Mouse (Mus musculus) ES-Bruce4 (cell line): Measurements from ENCODE around the gene Phkg2. TPM values are rescaled to one million over a fixed set of nuclear protein-coding genes. Genes with fewer than 3 reads are reported as not detected.

ENCODE experiments used
- H3K27ac ChIP-seq: 2 replicates; pipeline ENCODE4 v1.5.1; 2012; ENCODE audit warnings: low read length, inconsistent platforms; ENCODE audit not compliant: insufficient read depth
- H3K27me3 ChIP-seq: 2 replicates; pipeline ENCODE4 v1.6.1; 2012; ENCODE audit warnings: mild to moderate bottlenecking, low read length, inconsistent platforms; ENCODE audit not compliant: control insufficient read depth, poor library complexity, insufficient read depth, severe bottlenecking
- H3K36me3 ChIP-seq: 2 replicates; pipeline ENCODE4 v1.6.1; 2012; ENCODE audit warnings: inconsistent platforms, mild to moderate bottlenecking, low read length, moderate library complexity; ENCODE audit not compliant: control insufficient read depth, poor library complexity, insufficient read depth, severe bottlenecking
- H3K4me1 ChIP-seq: one replicate; pipeline ENCODE4 v1.8.1; 2011; ENCODE audit warnings: low read length; ENCODE audit not compliant: control insufficient read depth, insufficient read depth
- H3K4me3 ChIP-seq: 2 replicates; pipeline ENCODE4 v1.5.1; 2011; ENCODE audit warnings: low read depth, mild to moderate bottlenecking, low read length
- H3K9ac ChIP-seq: 2 replicates; pipeline ENCODE4 v1.6.1; 2012; ENCODE audit warnings: low read depth, mild to moderate bottlenecking, inconsistent platforms; ENCODE audit not compliant: poor library complexity, severe bottlenecking
- H3K9me3 ChIP-seq: replicated peaks from 2 replicates; pipeline ENCODE4 v1.6.1; 2012; ENCODE audit warnings: mild to moderate bottlenecking, low read length, inconsistent platforms; ENCODE audit not compliant: control insufficient read depth, poor library complexity, insufficient read depth, severe bottlenecking
- CTCF ChIP-seq: IDR thresholded peaks from one replicate; pipeline ENCODE4 v1.8.1; 2011; ENCODE audit warnings: low read depth, low read length
- EP300 ChIP-seq: IDR thresholded peaks from 2 replicates; pipeline ENCODE4 v1.6.1; 2011; ENCODE audit warnings: low read depth, low read length; ENCODE audit not compliant: insufficient read depth
- POLR2A ChIP-seq: IDR thresholded peaks from one replicate; pipeline ENCODE4 v1.8.1; 2011; ENCODE audit warnings: low read length; ENCODE audit not compliant: insufficient read depth
- polyA plus RNA-seq: library from polyadenylated mRNA; stranded (reverse); fragments of >200 nt; gene quantifications from 2 replicates; pipeline ENCODE4 v1.2.4, GENCODE M21; 2011; ENCODE audit warnings: low read depth; ENCODE audit not compliant: missing spikeins, insufficient read depth, insufficient read length

The Phkg2 gene
- polyA plus RNA-seq, 1 experiment = 44.6 TPM

GRCm38 (mm10) chr7:127564381-127565150 lies 8.6 kb upstream of the Phkg2 start:
- H3K27ac ChIP-seq = no peak overlapping the region
- no peak overlapping the region for H3K4me3 ChIP-seq
- peaks cover 12% of the 10 kb centered on the region for H3K36me3 ChIP-seq
- H3K9ac ChIP-seq = no peak overlapping the region
- TF ChIP-seq EP300 = no peak
- no peak for TF ChIP-seq CTCF
- no peak for TF ChIP-seq POLR2A
- no peaks in the 10 kb centered on the region for H3K9me3 ChIP-seq
- H3K27me3 ChIP-seq = no peaks in the 10 kb centered on the region
- peaks cover 2% of the 10 kb centered on the region for H3K4me1 ChIP-seq

DNA sequence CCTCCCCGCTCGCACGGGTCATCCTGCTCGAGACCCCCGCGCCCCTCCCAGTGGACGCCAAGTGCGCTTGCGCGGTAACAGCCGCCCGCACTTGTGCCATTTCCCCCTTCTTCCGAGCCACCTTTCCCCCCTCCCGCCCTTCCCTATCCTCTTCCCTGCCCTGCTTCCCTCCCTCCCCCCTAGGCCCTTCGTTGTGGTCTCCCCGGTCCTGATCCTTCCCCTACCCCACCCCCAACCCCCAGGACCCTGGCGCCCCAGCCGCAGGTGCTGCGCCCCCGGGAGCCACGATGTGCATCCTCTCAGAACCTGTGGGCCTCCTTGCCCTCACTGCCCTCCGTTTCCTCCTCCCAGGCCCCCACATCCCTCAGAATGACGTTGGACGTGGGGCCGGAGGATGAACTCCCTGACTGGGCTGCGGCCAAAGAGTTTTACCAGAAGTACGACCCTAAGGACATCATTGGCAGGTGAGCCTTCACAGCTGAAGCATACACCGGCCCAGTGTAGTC lies 416 bp downstream of the Phkg2 start:
- H3K4me1 ChIP-seq = peaks cover 2% of the 10 kb centered on the region
- peak overlapping the region; percentile 95 for H3K9ac ChIP-seq
- H3K36me3 ChIP-seq = 0 out of 2 replicates have a peak, but pooled peaks cover 4% of the 10 kb centered on the region
- H3K4me3 ChIP-seq = peak overlapping the region; percentile 72
- TF ChIP-seq EP300 (no peak), CTCF (no peak), POLR2A (no peak)
- no peaks in the 10 kb centered on the region for H3K27me3 ChIP-seq
- H3K27ac ChIP-seq = 0 out of 2 replicates have a peak overlapping the region, but pooled peaks have one; percentile 1
- no peaks in the 10 kb centered on the region for H3K9me3 ChIP-seq

- Histone ChIP-seq H3K9me3 (no peaks in the 10 kb centered on the region), H3K4me1 (peaks cover 2% of the 10 kb centered on the region), H3K36me3 (0 out of 2 replicates have a peak, but pooled peaks cover 4% of the 10 kb centered on the region), H3K27me3 (no peaks in the 10 kb centered on the region), H3K9ac (peak overlapping the region; percentile 95), H3K4me3 (peak overlapping the region; percentile 72), H3K27ac (no peak overlapping the region)
- no peak for TF ChIP-seq POLR2A
- TF ChIP-seq CTCF = no peak
- TF ChIP-seq EP300 = no peak
Observed at GRCm38 (mm10) chr7:127574115-127574514, 975 bp downstream of the Phkg2 start.

DNA sequence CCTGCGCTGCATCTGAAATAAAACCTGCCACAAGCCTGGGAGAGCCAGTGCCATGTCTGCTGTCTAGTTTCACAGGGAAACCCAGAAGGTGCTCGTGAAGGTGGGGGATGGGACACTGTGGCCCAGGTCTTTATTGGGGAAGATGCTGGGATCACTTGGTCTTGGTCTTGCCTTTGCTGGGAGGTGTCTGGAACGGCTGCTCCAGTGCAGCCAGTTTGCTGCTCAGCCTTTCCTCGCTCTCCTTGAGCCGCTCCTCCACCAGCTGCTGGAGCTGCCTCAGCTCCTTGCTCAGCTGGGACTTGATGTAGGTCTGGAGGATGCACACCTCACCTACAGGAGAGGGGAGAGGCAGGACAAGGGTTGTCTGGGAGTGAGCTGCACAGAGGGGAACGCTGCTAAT lies 10.1 kb downstream of the Phkg2 start:
- H3K9me3 ChIP-seq = no peaks in the 10 kb centered on the region

GRCm38 (mm10) chr7:127585031-127585430 lies 11.9 kb downstream of the Phkg2 start:
- Histone ChIP-seq H3K4me1 (no peaks in the 10 kb centered on the region), H3K9ac (no peak overlapping the region), H3K4me3 (no peak overlapping the region), H3K36me3 (peaks cover 17% of the 10 kb centered on the region), H3K9me3 (no peaks in the 10 kb centered on the region), H3K27me3 (no peaks in the 10 kb centered on the region), H3K27ac (no peak overlapping the region)
- TF ChIP-seq CTCF (no peak), EP300 (no peak), POLR2A (no peak)

More for the DNA sequence above, 10.1 kb downstream of the Phkg2 start:
- H3K27ac ChIP-seq = no peak overlapping the region
- no peak overlapping the region for H3K4me3 ChIP-seq
- peaks cover 23% of the 10 kb centered on the region for H3K36me3 ChIP-seq
- no peaks in the 10 kb centered on the region for H3K4me1 ChIP-seq
- H3K9ac ChIP-seq = no peak overlapping the region
- TF ChIP-seq EP300 = no peak
- TF ChIP-seq POLR2A = no peak
- TF ChIP-seq CTCF = no peak
- no peaks in the 10 kb centered on the region for H3K27me3 ChIP-seq

DNA sequence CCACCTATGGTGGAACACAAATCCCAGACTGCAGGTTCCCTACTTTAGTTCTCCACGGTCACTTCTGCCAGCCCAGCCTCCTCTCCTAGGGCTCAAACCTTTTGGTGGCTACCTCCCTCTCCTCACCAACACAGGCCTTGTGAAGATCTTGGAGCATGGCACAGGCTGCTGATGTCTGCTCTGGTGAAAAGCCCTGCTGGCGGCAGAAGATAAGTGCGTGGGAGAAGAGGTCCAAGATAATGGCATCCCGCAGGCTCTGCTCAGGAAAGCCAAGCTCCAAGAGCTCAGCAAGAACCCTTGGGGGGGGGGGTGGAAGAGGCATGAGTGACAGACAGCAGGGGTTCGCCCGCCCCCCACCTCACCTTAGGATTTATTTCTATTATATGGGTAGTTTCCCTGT lies 13.0 kb downstream of the Phkg2 start:
- H3K9ac ChIP-seq = no peak overlapping the region
- no peak overlapping the region for H3K4me3 ChIP-seq
- no peaks in the 10 kb centered on the region for H3K4me1 ChIP-seq
- no peak for TF ChIP-seq EP300
- no peak for TF ChIP-seq CTCF
- TF ChIP-seq POLR2A = no peak
- peaks cover 20% of the 10 kb centered on the region for H3K36me3 ChIP-seq
- no peaks in the 10 kb centered on the region for H3K9me3 ChIP-seq
- H3K27ac ChIP-seq = no peak overlapping the region
- H3K27me3 ChIP-seq = no peaks in the 10 kb centered on the region
